Mouse (Mus musculus) urinary bladder, adult 18-20 months (tissue): ENCODE data around the gene Prc1.

Experiments
- DNase-seq, 2 experiments: peaks; one replicate each; pipeline ENCODE4 v3.0.0; 2022; ENCODE audit warnings: low spot score in 2 of 2, mixed read lengths in 2 of 2

Gene Prc1

DNA sequence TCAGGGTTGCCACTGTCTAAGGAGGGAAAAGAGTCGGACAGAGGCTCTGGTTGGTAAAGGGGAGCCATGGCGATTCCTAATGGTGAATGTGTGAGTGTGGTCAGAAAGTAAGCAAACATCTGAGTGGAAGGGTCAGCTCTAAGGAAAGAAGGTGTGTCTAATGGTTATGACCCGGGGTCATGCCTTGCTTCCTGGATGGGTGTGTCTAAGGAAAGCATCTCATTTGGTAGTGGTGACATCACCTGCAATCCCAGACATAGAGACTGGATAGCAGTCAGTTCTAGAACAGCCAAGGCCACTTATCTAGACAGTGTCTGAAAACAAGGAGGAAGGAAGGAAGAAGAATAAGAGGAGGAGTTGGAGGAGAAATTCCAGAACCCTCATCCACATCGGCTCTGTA lies 40.6 kb downstream of the Prc1 start:
- DNase-seq = no peak

DNA sequence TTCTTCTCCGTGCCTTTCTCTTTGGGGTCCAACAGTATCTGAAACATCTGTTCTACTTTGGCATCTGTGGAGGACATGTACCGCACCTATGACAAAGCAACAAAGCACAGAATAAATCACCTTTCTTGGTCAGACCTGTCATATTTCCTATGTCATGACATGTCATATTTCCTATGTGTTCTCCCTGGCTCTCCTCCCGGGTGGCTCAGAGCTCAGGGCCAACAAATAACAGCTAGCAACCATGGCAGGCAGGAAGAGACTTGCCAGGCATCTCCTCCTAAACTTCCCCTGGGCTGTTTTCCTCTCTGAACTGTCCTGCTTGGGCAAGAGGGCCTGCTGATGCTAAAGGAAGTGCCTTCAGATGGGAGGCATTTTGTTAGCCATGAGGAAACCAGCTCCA lies 42.7 kb downstream of the Prc1 start:
- no peak for DNase-seq

DNA sequence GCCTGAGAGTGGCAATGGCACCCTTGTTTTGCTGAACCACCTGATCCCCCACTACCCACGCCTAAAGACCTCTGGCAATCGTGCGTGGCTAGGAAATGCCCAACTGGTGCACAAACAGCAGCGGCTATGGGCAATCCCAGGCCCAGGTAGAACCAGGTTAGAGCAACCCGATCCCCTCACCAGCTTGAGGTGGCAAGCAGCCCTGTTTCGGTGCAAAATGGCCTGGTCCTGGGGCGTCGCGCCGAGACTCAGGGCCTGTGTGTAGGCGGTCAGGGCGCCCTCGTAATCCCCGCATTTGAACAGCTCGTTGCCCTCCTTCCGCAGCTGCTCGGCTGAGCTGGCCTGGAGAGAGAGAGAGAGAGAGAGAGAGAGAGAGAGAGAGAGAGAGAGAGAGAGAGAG lies 45.1 kb downstream of the Prc1 start:
- peak in 1 of 2 experiments; percentile 34 for DNase-seq

DNA sequence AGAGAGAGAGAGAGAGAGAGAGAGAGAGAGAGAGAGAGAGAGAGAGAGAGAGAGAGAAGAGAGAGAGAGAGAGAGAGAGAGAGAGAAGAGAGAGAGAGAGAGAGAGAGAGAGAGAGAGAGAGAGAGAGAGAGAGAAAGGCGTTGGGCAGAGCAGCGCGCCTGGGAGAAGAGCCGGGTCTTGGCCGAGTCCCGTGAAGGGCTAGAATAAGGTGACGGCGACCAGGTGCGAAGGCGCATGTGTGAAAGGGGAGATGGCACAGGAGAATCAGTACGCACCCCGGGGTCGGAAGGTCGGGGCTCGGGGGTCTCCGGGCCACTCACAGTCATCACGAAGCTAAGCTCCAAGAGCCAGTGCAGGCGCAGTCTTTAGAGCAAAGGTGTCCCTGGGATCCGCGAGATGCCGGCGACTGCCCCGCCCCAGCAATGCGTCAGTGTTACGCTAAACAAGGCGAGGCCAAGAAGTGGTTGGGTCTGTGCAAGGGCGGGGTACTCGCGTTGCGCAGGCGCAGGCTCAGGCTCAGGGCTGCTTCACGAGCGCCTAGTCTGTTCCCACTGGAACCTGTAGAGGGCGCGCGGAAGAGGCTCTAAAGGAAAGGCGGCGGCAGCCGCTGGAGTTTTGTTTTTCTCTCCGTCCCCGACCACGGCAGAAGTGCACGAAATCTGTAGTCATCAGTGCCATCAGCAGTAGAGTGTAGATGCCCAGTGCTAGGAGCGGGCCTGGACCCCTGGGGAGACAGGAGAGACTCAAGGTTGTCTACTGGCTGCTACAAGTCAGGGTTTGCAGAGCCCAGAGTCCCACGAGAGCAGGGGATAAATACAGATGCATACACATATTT lies 45.8 kb downstream of the Prc1 start:
- DNase-seq = peak; percentile 94 to 97

DNA sequence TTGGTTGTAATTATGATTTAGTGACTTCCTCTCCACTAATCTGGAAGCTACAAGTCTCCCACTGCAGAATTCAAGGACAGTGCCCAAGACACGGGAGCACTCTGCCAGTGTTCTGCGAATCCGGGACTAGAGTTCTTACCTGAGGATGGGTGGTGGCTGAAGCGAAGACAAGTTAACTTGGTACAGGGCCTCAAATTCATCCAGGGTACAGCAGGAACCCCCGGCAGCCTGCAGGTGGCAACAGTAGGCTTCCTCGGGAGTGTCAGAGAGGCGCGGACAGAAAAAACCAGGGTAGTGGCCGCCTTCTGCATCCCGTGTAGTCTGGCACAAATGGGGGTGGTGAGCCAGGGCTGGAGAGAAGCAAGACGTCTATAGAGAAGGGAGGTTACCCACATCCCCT lies 46.5 kb downstream of the Prc1 start, which contains the start of gene Unc45a:
Gene Unc45a (minus strand): TSS at position 213 of the 400 bp plus-strand sequence.
- DNase-seq = peak in 1 of 2 experiments; percentile 50

DNA sequence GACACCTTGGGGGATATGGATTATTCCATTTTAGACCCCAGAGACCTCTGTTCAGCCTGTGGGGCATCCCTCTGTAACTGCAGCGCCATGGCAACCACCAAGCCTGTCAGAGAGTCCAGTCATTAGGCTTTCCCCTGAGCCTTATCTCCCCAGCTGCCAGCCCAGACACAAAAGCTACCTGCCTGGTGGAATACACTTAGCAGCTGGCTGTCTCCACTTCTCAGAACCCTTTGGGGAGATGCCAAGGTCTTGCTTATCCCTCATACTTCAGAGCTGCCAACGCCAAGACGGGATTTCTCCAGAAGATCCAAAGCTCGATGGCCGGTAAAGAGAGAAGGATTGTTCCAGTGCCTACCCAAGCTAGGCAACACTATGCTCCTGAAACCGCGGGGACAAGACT lies 47.5 kb downstream of the Prc1 start:
- no peak for DNase-seq

DNA sequence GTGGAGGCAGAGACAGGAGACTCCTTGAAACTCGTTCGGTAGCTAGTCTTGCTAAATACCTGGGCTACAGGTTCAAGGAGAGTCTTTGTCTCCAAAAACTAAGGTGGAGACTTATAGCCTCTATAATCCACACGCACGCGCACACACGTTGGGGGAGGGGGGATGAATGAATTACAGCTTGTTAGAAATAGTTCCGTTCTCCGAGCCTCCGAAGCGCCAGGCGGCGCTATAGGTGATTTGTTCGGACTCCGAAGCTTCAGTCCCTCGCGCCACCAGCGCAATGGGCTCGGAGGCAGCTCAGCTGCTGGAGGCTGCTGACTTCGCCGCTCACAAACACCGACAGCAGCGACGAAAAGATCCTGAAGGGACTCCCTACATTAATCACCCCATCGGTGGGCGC lies 48.6 kb downstream of the Prc1 start, which contains the start of gene Hddc3:
Gene Hddc3 (plus strand): TSS at position 247 of the 400 bp plus-strand sequence.
- peak; percentile 84 to 96 for DNase-seq

DNA sequence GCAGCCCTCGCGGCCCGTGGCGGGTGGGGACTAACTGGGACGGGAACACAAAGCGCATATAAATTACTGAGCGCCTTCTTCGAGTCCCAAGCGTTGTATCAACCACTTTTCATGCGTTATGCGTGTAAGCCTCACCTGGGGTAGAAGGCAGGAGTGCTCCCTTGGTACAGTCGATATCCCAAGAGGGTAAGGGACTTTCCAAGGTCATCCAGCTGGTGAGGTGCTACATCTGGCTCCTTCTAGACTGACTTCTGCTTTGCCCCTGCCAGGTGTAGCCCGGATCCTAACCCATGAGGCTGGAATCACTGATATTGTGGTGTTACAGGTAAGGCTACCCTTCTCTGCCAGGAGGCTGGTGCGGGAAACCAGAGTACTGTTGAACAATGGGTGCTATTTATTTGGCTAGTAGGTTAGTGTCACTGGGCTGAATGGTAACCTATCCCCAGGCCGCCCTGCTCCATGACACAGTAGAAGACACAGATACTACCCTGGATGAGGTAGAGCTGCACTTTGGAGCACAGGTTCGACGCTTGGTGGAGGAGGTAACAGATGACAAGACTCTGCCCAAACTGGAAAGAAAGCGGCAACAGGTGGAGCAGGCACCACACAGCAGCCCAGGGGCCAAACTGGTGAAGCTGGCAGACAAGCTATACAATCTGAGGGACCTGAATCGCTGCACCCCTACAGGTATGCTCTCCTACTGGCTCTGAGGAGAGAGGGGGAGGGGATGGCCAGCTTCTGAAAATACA lies 49.2 kb downstream of the Prc1 start:
- DNase-seq = no peak

DNA sequence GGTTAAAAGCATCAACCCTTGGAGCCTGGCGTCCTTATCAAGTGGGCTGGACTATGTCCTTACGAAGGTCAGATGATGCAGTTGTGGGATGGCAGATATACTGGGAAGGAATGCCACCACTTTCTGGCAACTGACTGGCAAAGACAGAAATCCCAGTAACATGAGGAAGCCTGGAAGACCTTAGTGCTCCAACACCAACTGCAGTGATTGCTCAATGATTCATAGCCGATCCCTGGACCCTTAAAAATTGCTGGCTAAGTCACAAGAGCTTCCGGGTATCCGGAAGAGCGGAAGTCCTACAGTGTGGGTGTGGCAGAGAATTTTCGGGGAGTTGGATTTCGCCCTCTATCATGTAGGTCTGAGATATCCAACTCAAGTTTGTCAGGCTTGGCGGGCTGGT lies 51.9 kb downstream of the Prc1 start:
- no peak for DNase-seq

DNA sequence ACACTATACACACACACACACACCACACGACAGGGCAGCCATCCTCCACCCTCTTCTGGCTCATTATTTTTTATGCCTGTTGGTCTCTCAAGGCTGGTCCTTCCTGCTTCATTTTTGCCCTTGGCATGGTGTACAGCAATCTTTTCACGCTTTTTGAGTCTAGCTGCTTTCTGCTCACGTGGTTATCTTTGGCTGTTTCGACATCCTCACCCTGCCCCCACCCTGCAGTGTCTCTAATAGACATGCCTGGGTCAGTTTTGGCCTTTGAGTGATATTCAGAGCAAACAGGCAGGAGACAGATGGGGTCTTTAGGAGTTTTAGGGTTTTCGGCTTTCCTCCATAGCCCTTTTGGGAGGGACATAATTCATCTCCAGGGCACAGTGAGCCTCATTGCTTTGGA lies 52.6 kb downstream of the Prc1 start:
- no peak for DNase-seq

DNA sequence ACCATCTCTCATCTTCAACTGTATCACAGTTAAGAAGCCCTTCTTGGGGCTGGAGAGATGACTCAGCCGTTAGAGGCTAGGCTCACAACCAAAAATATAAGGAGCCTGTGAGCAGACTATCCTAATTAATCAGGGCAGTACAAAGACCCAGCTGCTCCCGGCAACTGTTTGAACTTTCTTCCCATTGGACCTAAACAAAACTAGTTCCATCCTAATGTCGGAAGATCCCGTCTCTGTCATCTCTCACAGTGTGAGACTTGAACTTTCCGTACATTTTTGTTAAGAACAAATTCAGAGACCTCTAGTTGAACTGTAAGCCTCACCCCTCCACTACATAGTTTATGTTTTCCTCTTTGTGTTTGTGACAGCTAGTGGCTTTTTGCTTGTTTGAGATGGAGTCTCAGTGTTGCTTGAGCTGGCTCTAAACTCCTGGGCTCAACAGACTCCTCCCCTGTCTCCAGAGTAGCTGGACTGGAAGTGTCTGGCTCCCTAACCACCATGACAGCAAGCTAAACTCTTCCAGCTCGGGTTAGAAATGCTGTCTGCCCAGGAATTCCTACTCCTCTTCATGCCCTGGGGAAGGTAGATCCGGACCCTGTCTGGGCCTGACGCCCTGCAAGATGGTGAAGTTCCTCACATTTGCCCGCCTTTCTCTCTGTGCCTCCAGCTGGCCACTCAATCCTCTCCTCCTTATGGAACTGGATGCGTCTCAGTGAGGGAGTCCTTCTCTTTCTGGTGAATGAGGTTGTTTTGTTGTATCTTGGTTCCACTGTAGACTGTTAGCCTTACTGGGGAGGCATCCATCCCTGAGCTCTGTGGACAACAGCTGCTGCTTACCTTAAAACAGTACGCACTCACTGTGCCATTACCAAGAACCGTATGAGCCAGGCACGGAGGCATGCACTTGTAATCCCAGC lies 53.7 kb downstream of the Prc1 start:
- no peak for DNase-seq

DNA sequence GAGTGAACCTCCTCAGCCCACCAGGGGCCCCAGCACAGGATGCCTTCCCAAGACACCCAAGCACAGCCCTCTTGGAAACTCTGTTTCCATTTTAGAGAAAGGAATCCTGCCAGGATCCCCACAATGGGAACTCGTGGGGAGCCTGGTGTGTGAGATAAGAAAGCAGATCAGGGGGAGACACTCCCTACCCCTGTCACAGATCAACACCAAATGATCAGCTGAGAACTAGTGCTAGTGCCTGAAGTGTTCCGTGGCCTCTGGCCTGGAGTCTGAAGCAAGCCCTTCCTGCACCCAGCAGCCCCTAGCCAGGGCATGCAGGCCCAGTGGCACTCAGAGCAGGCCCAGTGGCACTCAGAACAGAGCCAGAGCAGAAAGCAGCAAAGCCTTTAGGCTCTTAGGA lies 56.6 kb downstream of the Prc1 start:
- DNase-seq = no peak

DNA sequence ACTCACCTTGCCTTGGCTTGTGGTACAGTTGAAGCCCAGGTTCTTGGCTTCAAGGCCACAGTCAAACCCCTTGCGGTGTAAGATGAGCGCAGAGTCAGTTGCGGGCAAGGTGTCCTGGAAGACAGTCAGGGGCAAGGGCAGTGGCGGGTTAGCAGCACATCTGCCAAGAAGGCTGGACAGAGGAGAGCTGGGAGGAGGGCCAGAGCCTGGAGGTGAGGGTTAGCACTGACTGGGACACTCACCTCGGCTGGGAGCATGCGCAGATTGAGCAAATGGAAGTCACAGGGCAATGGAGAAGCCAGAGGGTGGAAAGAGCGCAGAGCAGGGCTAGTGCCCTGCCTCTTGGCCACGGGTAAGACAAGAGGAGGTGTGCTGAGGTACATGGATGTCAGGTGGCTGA lies 58.7 kb downstream of the Prc1 start:
- no peak for DNase-seq

DNA sequence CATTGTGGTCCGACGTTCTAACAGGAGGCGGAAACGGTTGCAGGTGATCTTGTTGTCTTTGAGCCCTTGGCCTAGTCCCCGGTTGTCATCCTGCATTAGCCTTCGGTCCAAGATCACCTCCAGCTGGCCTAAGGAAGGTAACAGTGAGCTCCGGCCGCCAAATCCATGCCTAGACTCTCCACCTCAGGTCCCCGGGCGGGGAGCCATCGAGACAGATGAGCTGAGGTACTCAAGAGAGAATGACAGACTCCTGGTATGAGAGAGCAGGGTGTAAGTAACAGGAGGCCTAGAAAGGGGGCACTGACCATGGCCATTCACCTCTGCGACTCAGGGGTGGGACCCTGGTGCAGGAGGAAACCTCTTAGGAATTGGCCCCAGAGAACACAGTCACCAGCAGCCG lies 62.1 kb downstream of the Prc1 start:
- DNase-seq = no peak

DNA sequence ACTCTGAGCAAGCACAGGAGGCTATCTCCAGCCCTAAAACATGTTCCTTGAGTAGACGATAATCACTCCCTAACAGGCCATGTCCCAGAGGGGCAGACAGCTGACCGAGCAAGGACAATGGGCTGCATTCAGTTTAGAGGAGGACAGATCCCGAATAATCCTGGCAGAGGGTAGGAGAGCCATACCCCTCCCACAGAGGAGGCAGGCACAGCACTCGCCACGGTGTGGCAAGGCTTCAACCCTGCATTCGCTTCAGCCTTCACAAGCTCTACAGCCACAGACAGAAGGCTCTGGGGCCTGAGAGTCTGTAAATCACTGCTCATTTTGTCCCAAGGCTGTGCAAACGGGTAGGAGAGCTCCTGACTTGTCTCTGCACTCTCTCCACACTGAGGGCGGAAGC lies 62.9 kb downstream of the Prc1 start:
- DNase-seq = no peak

DNA sequence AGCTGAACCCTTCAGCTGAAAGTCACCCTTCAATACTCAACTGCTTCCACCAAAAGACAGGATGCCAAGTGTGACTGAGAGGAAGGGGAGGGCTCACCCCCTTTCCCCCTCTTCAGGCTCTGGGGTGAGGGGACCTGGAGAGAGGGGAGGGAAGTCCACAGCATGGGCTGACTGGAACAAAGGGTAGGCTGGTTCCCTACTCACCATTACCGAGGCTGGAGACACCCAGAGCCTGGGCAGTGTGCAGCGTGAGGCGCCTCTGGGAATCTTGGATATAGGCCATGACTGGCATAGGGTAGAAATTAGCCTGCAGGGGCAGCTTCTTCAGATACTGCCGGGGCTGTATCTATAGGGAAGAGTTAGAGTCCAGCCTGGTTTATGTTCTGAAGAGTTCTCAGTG lies 63.8 kb downstream of the Prc1 start:
- DNase-seq = no peak

DNA sequence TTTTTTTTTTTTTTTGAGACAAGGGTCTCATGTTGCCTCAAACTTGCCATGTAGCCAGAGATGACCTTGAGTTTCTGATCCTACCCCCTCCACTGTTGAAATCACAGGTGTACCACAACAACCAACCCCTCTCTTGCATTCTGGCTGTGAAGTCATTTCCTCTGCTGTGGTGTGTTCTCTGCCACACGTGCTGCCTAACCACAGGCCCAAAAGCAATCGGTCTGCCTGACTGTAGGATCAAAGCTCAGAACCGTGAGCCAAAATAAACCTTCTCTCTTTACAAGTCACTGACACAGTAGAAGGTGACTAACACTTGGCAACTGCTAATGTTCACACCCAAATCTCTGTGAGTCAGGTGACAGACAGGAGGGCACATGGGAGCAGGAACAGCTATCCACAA lies 66.2 kb downstream of the Prc1 start:
- no peak for DNase-seq

DNA sequence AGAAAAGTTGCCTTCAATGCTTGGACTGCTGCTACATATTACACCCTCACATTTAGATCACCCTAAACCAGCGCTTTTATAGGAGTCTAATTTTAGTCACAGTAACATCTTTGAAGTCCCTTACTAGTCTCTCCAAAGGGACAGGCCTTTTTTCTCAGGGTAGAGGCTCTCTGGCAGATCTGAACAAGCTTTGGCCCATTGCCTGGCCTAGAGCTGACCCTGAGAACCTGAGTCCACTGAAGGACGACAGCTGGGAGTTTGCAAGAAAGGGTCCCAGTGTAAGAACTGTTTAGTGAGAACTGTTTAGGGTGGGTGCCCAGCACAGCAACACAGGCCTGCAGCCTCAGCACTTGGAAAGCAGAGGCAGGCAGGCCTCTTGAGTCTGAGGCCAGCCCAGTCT lies 71.5 kb downstream of the Prc1 start:
- DNase-seq = no peak
